Mouse (Mus musculus) c-Kit-negative CD71-positive TER-119-positive erythroid progenitor cells, embryonic 14.5 days (primary cell): ENCODE data around the gene Babam2.

Source experiments
- DNase-seq: peaks from one replicate; pipeline ENCODE4 v3.0.0-alpha.2; 2013; ENCODE audit warnings: low read depth, low spot score

Babam2 gene

GRCm38 (mm10) chr5:32127226-32127625, 429.7 kb downstream of the Babam2 start:
- no peak for DNase-seq

GRCm38 (mm10) chr5:32127927-32128326, 430.4 kb downstream of the Babam2 start:
- no peak for DNase-seq

DNA sequence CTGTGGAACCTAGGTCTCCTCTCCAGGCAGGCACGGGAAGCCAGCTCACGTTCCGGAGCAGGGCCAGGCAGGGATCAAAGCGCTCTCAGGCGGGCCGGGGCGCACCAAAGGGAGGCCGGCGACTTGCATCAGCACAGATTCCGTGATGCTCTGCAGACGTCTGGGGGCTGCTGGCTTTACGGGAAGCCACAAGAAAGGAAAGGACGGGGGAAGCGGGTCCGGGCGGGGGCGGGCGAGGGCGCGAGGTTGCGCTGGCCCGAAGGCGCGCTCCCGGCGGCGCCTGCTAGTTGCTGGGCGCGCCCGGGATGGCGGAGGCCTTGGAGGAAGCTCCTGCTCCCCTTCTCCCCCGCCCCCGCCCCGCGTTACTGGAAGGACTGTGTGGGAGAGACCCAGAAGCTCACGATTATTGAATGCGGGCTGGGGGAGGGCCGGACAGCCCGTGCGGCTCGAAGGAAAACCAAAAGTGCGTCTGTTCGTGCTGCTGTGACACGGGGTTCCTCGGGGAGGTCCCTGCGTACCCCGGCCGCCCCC, 435.6 kb downstream of the Babam2 start:
- DNase-seq: no peak

GRCm38 (mm10) chr5:32133549-32134004, 436.1 kb downstream of the Babam2 start:
- DNase-seq: no peak

GRCm38 (mm10) chr5:32134051-32134732, 436.7 kb downstream of the Babam2 start:
- DNase-seq: no peak
